Mouse (Mus musculus) kidney, embryonic 15.5 days (tissue): ENCODE measurements at regions not wholly inside any gene's neighbourhood (a gene's known extent, or its start where the extent isn't known, plus 50 kb on each side); places are given as distances from the start of the nearest gene placed in this dataset.

Experiments
- ATAC-seq: fragments of 200-750 bp; cut with Nextera tagmentation; replicated peaks from 2 replicates; pipeline ENCODE4 v1.8.0; 2017; ENCODE audit warnings: moderate TSS enrichment; ENCODE audit not compliant: low FRiP score
- H3K27ac ChIP-seq: fragments of 300-500 bp; sonication (generic); 2 replicates; pipeline ENCODE4 v1.5.1; 2015; ENCODE audit warnings: mild to moderate bottlenecking, inconsistent platforms
- H3K27me3 ChIP-seq: fragments of 300-500 bp; sonication (generic); 2 replicates; pipeline ENCODE4 v1.6.1; 2015; ENCODE audit warnings: inconsistent platforms
- H3K36me3 ChIP-seq: fragments of 300-500 bp; sonication (generic); 2 replicates; pipeline ENCODE4 v1.6.1; 2015; ENCODE audit warnings: inconsistent platforms
- H3K4me1 ChIP-seq: fragments of 300-500 bp; sonication (generic); 2 replicates; pipeline ENCODE4 v1.6.1; 2015; ENCODE audit warnings: inconsistent platforms
- H3K4me2 ChIP-seq: fragments of 300-500 bp; sonication (generic); 2 replicates; pipeline ENCODE4 v1.6.1; 2015; ENCODE audit warnings: moderate library complexity, mild to moderate bottlenecking, inconsistent platforms
- H3K4me3 ChIP-seq: fragments of 300-500 bp; sonication (generic); replicated peaks from 2 replicates; pipeline ENCODE4 v1.5.1; 2015; ENCODE audit warnings: mild to moderate bottlenecking, inconsistent platforms
- H3K9ac ChIP-seq: fragments of 300-500 bp; sonication (generic); 2 replicates; pipeline ENCODE4 v1.6.1; 2015; ENCODE audit warnings: mild to moderate bottlenecking, inconsistent platforms
- H3K9me3 ChIP-seq: fragments of 300-500 bp; sonication (generic); replicated peaks from 2 replicates; pipeline ENCODE4 v1.6.1; 2016; ENCODE audit warnings: inconsistent platforms
- WGBS: fragments of 180-500 bp; shearing (Covaris S2); methylation state at CpG from one replicate; pipeline ENCODE4 v1.1.7; 2015; ENCODE audit warnings: mixed read lengths; 5-methylcytosine and 5-hydroxymethylcytosine counted together

DNA sequence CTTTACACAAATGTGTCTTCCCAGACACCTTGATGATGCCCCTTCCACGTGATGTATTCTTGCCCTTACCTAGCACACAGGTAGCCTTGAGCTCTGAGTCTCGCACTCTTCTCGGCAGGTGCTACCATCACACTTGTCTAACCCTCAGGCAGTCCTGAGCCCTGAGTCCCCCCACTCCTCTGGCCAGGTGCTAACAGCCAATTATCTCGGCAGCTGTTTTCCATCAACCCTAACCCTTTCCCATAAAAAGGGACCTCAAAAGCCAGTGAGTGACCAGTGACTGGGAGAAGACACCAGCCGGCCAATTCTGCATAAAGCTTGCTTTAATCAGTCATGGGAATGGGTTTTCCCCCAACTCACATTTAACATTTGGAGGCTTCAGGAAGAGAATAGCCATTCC lies 133.4 kb upstream of the Syt13 start:
- H3K27me3 ChIP-seq, result no peaks in the 10 kb centered on the region
- WGBS, result 48% methylated on average over 5 of the region's 5 CpGs
- no peak overlapping the region for H3K27ac ChIP-seq
- H3K4me1 ChIP-seq, result 0 out of 2 replicates have a peak, but pooled peaks cover 3% of the 10 kb centered on the region
- no peak overlapping the region for H3K4me2 ChIP-seq
- no peak overlapping the region for H3K4me3 ChIP-seq
- no peaks in the 10 kb centered on the region for H3K9me3 ChIP-seq
- no peaks in the 10 kb centered on the region for H3K36me3 ChIP-seq
- H3K9ac ChIP-seq, result no peak overlapping the region
- no peak for ATAC-seq

DNA sequence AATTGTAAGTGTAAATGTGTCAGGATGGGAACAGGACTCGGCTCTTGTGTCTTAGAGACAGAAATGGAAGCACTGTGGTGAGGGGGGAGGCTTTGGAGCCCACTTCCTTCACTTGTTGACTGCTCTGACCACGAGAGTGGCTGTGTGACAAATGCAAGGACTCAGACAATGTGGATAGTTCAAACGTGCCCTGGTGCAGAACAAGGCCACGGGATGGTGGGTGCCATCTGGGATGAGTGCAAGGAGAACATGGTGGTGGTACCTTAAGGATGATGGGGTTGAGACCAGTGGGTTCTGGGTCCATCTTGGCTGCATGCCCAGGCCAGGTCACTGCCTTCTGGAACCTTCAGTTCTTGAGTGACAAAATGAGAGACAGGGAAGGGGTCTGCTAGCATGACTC lies 132.3 kb upstream of the Syt13 start:
- H3K27me3 ChIP-seq, result no peaks in the 10 kb centered on the region
- 0 out of 2 replicates have a peak, but pooled peaks cover 3% of the 10 kb centered on the region for H3K4me1 ChIP-seq
- H3K36me3 ChIP-seq, result no peaks in the 10 kb centered on the region
- ATAC-seq, result no peak
- no peak overlapping the region for H3K4me2 ChIP-seq
- no peak overlapping the region for H3K4me3 ChIP-seq
- H3K27ac ChIP-seq, result no peak overlapping the region
- no peak overlapping the region for H3K9ac ChIP-seq
- 32% methylated on average over 4 of the region's 4 CpGs for WGBS
- H3K9me3 ChIP-seq, result no peaks in the 10 kb centered on the region

DNA sequence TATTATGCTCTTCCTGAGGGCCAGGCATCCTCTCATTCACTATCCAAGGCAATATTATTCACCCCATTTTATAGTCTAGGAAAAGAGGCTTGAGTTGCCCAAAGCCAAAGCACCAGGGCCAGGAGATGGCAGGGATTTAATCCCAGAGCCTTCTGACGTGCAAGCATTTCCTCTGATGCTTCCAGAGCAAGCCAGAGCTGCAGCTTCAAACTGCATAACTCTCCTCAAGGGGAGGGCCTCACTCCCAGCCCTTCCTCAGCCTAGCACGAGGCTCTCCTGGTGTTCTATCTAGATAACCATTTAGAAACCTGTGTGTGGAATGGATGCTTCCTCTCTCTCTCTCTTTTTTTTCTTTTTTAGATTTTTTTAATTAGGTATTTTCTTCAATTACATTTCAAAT lies 130.0 kb upstream of the Syt13 start:
- H3K27me3 ChIP-seq, result no peaks in the 10 kb centered on the region
- H3K9me3 ChIP-seq, result no peaks in the 10 kb centered on the region
- no peak overlapping the region for H3K4me2 ChIP-seq
- ATAC-seq, result no peak
- 62% methylated on average over 2 of the region's 2 CpGs for WGBS
- H3K27ac ChIP-seq, result no peak overlapping the region
- H3K36me3 ChIP-seq, result no peaks in the 10 kb centered on the region
- no peak overlapping the region for H3K9ac ChIP-seq
- H3K4me3 ChIP-seq, result no peak overlapping the region
- 0 out of 2 replicates have a peak, but pooled peaks cover 3% of the 10 kb centered on the region for H3K4me1 ChIP-seq

DNA sequence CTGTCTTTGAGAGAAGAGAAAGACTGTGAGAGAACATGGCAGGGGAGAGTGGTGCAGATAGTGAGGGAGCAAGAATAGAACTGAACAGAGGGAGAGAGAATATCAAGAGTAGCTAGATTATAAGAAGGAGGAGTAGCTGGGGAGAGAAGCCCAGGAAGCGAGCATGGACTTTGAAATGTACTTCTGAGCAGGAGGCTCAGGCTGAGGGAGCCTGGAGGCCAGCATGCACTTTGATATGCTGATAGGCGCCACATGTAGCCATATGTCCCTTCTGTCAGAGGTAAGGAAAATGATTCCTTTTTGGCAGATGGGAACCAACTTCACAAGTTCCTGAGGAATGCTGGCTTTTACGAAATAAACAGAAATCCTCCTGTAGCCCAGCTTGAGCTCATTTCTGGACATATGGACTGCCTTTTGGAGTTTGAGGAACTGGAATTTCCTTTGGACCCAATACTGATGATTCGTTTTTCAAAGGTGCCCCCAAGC lies 126.9 kb upstream of the Syt13 start:
- Histone ChIP-seq H3K27ac (no peak overlapping the region), H3K9ac (no peak overlapping the region), H3K4me1 (0 out of 2 replicates have a peak, but pooled peaks cover 3% of the 10 kb centered on the region), H3K9me3 (no peaks in the 10 kb centered on the region), H3K4me2 (no peak overlapping the region), H3K27me3 (no peaks in the 10 kb centered on the region), H3K36me3 (no peaks in the 10 kb centered on the region), H3K4me3 (no peak overlapping the region)
- WGBS, result 76% methylated on average over 4 of the region's 4 CpGs
- ATAC-seq, result no peak

DNA sequence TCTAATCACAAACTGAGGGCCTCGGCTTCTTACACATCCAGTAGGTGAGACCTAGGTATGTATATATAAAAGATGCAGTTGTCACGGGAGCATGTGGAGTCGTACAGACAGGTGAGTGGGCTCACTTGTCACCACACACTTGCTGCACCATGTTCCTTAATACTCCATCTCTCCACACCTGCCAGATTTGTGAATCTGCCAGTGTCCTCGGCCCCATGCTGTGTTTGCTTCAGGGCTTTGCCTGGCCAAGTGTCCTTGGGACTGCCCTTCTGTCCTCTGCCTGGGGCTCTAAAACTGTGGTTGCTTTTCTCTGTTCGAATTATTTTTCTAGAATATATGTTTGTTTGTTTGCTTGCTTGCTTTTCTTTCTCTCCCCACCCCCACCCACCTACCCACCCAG lies 126.0 kb upstream of the Syt13 start:
- ATAC-seq, result no peak
- Histone ChIP-seq H3K4me1 (0 out of 2 replicates have a peak, but pooled peaks cover 3% of the 10 kb centered on the region), H3K27ac (no peak overlapping the region), H3K36me3 (no peaks in the 10 kb centered on the region), H3K4me3 (no peak overlapping the region), H3K4me2 (no peak overlapping the region), H3K9ac (no peak overlapping the region), H3K9me3 (no peaks in the 10 kb centered on the region), H3K27me3 (no peaks in the 10 kb centered on the region)
- 85% methylated on average over 5 of the region's 5 CpGs for WGBS

DNA sequence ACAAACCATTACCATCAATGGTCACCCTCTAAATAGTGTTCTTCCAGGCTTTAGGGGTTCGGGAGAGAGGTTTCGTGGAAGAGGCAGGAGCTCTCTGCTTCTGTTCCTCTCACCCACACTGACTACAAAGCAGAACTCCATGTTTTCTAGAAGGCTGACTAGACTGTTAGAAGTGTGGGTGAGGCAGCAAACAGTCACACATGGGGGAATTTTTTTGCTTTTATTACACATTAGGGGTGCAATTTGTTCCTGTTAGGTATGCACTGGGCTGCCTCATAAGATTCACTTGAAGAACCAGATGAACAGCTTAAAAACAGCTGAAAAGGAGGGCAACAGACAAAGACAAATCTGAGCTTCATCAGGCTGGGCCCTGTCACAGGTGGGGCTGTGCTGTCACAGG lies 124.5 kb upstream of the Syt13 start:
- H3K27ac ChIP-seq, result no peak overlapping the region
- H3K9ac ChIP-seq, result no peak overlapping the region
- no peak overlapping the region for H3K4me3 ChIP-seq
- H3K4me2 ChIP-seq, result no peak overlapping the region
- WGBS, result 93% methylated on average over 2 of the region's 2 CpGs
- H3K9me3 ChIP-seq, result no peaks in the 10 kb centered on the region
- ATAC-seq, result no peak
- no peaks in the 10 kb centered on the region for H3K4me1 ChIP-seq
- H3K36me3 ChIP-seq, result no peaks in the 10 kb centered on the region
- H3K27me3 ChIP-seq, result no peaks in the 10 kb centered on the region

- Histone ChIP-seq H3K9ac (no peak overlapping the region), H3K4me1 (peaks cover 4% of the 10 kb centered on the region; the same call in 1 of the 2 replicates), H3K36me3 (no peaks in the 10 kb centered on the region), H3K4me3 (no peak overlapping the region), H3K9me3 (no peaks in the 10 kb centered on the region), H3K27ac (no peak overlapping the region), H3K4me2 (no peak overlapping the region), H3K27me3 (no peaks in the 10 kb centered on the region)
- 84% methylated on average over 4 of the region's 4 CpGs for WGBS
- ATAC-seq, result no peak
Measured at GRCm38 (mm10) chr2:92799770-92800169, 115.1 kb upstream of the Syt13 start.

GRCm38 (mm10) chr2:92800667-92801066 lies 114.2 kb upstream of the Syt13 start:
- Histone ChIP-seq H3K4me3 (no peak overlapping the region), H3K9me3 (no peaks in the 10 kb centered on the region), H3K27me3 (no peaks in the 10 kb centered on the region), H3K4me2 (no peak overlapping the region), H3K4me1 (peaks cover 12% of the 10 kb centered on the region), H3K9ac (no peak overlapping the region), H3K36me3 (no peaks in the 10 kb centered on the region), H3K27ac (no peak overlapping the region)
- ATAC-seq, result no peak
- WGBS, result 74% methylated on average over 5 of the region's 5 CpGs

DNA sequence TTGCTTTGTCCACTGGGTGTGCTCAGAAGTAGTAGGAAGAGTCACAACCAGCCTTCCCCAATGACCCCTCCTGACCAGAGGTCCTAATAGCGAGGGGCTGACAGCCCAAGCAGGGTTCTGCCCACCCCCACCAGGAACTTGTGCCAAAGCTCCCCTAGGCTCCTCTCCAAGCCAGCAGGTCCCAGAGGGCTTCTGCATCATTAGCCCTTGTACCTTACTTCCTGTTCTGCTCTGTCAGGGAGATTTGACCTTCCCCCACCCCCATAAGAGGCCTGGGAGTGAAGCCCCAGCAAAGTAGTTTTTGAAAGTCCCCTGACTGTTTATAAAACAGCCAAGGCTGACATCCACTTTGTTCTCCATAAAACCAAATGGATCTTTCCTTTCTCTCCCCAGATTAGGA lies 110.0 kb upstream of the Syt13 start:
- Histone ChIP-seq H3K27me3 (no peaks in the 10 kb centered on the region), H3K36me3 (no peaks in the 10 kb centered on the region), H3K4me2 (no peak overlapping the region), H3K9ac (no peak overlapping the region), H3K4me3 (no peak overlapping the region), H3K27ac (peak overlapping the region; percentile 78), H3K4me1 (peaks cover 29% of the 10 kb centered on the region), H3K9me3 (no peaks in the 10 kb centered on the region)
- WGBS, result 52% methylated on average over 1 of the region's 1 CpGs
- no peak for ATAC-seq

DNA sequence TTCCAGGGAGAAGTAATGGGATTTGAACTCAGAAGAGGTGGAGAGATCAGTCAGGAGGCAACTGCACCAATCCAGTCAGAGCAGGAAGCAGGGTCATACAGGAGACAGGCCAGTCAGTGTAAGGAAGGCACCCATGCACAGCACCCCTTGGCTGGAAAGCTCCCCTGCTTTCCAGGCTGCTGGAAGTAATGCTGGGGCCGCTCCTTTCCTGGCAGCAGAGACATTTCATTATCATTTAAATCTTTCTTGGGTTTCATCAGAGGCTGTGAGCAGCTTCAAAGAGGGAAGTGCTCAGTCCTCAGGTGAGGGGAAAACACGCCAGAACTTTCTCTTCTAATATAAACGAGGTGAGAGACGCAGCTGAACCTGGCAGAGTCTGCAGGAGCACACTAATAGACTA lies 109.1 kb upstream of the Syt13 start:
- H3K27ac ChIP-seq, result peak overlapping the region; percentile 78
- 39% methylated on average over 4 of the region's 4 CpGs for WGBS
- H3K27me3 ChIP-seq, result no peaks in the 10 kb centered on the region
- H3K4me2 ChIP-seq, result no peak overlapping the region
- peaks cover 33% of the 10 kb centered on the region for H3K4me1 ChIP-seq
- H3K36me3 ChIP-seq, result no peaks in the 10 kb centered on the region
- H3K4me3 ChIP-seq, result no peak overlapping the region
- H3K9ac ChIP-seq, result no peak overlapping the region
- H3K9me3 ChIP-seq, result no peaks in the 10 kb centered on the region
- 0 out of 2 replicates have a peak, but pooled peaks have one; percentile 40 for ATAC-seq

DNA sequence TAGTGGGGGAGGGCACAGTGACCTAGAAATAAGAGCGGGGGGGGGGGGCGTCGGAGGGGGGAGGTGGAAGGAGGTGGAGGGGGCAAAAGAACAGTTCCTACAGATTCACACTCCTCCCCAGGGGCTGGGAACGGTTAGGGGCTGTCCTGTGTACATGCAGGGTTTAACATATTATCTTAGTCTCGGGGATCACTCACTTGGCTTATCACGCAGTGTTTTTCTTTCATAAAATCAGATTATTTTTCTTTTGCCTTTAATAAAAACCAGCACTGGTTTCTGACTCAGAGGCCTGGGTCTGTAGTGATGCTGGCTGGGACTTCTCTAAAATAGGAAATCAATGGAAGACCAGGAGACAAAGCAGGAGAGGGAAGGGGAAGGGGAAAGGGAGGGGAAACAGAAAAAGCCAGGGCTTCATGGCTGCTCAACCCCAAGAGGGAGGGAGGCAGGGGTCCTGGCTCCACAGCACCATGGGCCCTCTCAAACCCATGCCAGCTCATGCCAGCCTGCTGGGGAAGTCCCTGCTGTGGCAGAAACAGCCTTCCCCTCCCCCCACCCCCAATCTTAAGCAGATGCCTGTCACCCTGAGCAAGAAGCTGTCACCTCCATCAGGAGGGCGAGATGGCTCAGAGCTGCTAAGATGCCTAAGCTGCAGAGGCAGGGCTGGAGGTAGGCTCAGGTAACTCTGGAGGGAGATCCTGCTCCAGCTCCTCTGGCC lies 108.3 kb upstream of the Syt13 start:
- WGBS, result 25% methylated on average over 6 of the region's 7 CpGs
- Histone ChIP-seq H3K27me3 (no peaks in the 10 kb centered on the region), H3K36me3 (no peaks in the 10 kb centered on the region), H3K9ac (no peak overlapping the region), H3K4me2 (no peak overlapping the region), H3K9me3 (no peaks in the 10 kb centered on the region), H3K4me3 (no peak overlapping the region), H3K4me1 (peaks cover 33% of the 10 kb centered on the region), H3K27ac (peak overlapping the region; percentile 78)
- no peak for ATAC-seq

DNA sequence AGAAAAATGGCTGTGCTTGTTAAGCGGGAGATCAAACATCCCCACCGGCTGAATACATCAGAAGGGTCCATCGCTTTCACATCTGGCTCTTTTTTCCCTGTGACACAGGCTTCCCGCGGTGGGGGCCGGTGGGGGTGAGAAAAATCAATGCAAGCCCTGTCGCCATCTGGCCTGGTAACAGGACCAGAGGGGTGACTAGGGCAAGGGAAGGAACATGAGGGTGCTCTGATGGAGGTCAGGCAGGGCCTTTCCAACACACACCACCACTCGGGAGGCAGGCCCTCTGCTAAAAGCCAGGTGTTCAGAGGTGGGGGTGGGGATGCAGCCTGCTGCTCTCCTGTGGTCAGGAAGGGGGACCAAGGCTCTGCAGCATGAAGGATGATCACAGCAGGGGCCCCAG lies 107.5 kb upstream of the Syt13 start:
- no peak for ATAC-seq
- Histone ChIP-seq H3K4me2 (no peak overlapping the region), H3K27me3 (no peaks in the 10 kb centered on the region), H3K9me3 (no peaks in the 10 kb centered on the region), H3K36me3 (no peaks in the 10 kb centered on the region), H3K9ac (no peak overlapping the region), H3K4me3 (no peak overlapping the region), H3K27ac (no peak overlapping the region), H3K4me1 (peaks cover 33% of the 10 kb centered on the region)
- WGBS, result 21% methylated on average over 8 of the region's 8 CpGs

- Histone ChIP-seq H3K9ac (no peak overlapping the region), H3K9me3 (no peaks in the 10 kb centered on the region), H3K27ac (no peak overlapping the region), H3K4me3 (no peak overlapping the region), H3K36me3 (no peaks in the 10 kb centered on the region), H3K4me2 (no peak overlapping the region), H3K27me3 (no peaks in the 10 kb centered on the region), H3K4me1 (peaks cover 33% of the 10 kb centered on the region)
- no peak for ATAC-seq
- 80% methylated on average over 4 of the region's 4 CpGs for WGBS
Measured at GRCm38 (mm10) chr2:92808121-92808520, 106.8 kb upstream of the Syt13 start.
